Mouse (Mus musculus) thymus, postnatal 0 days (tissue): ENCODE results near the gene Pdcd5. TPM values are rescaled to one million over a fixed set of nuclear protein-coding genes. Genes with fewer than 3 reads are reported as not detected.

Experiments
- DNase-seq: peaks from one replicate; pipeline ENCODE4 v3.0.0-alpha.2; 2015; ENCODE audit warnings: low spot score
- polyA plus RNA-seq: library from polyadenylated mRNA; unstranded; fragments of >200 nt; fragmentation: Nextera tagmentation; extraction: Ambion mirVana; gene quantifications from 2 replicates; pipeline ENCODE4 v1.2.1, GENCODE M21; 2015

Gene Pdcd5
- polyA plus RNA-seq, 1 experiment from 2014 or later = 266 TPM

DNA sequence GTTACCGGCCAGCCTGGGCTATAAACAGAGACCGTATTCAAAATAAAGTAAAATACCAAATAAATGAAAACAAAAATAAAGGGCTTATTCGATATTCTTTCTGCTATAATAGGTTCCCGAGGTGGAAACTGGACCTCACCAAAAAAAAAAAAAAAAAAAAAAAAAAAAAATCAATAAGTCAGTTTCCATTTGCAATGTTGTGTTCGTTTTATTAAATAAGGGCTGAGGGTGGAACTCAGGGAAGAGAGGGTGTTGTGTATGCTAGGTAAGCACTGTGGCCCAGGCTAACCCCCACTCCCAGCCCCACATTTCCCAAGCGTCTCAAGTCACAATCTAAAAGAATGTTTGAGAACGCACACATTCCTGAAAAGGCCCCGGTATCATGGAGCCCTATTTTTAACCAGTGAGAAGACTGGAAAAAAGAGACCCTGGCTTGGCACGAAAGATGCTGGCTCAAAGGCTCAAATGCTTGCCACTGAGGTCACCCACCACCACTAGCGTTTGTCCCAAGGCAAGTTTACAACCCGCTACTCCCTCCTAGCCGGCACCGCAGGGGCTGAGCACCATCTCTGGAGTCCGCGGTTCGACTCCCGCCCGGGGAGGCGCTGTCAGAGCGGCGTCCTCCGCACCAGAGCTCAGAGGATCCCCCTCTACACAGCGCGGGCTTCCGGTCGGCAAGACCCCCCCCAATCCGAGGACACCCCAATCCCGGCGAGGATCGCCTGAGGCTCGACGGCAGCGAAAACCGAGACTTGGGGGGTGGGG lies 822 bp downstream of the Pdcd5 start:
- no peak for DNase-seq

DNA sequence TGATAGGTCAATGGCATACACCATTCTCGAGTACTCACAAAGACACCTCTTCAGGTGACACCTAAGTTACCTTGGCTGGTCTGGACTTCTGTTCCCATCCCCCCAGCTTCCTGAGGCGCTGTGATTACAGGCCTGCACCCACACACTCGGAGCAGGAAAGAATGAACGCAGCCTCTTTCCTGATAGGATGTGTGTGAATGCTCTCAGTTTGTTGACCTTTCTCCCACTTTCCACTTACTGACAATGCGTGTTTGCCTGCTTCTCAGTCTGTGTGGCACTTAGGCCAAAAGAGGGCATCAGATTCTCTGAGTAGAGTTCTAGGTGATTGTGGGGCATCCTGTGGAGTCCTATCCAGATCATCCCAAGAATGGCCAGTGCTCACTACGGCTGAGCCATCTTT lies 7.2 kb downstream of the Pdcd5 start:
- DNase-seq = no peak

DNA sequence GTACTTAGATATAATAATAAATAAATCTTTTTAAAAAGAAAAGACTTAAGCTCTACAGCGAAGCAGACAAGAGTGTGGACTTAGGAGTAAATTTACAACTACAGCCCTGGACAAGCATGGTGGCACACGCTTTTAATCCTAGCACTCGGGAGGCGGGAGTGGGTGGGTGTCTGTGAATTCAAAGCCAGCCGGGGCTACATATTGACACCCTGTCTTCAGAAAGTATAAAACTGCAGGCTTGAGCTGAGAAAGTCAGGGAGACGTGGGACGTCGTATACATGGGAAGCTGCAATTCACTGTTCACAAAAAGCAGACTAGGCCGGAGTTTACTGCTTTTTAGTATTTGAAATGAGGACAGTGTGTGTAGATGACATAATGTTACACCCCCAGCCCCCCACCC lies 10.4 kb downstream of the Pdcd5 start:
- DNase-seq = no peak

DNA sequence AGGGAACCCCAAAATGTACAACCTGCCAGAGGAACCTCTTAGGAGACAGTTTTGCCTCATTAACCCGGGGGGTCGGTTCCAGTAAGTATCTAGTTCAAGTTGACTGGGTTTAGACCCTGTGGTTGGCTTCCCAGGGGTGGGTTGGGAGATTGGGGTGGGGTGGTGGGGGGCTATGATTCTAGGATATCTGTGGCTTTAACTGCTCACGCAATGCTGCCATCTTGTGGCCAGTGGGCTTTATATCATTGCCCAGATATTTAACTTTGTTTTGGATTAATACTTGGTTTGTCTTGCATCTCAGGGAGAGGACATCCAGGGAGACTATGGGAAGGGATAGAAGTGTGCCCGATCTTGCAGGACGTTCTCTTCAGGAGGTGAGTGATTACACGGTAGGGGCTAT lies 11.1 kb downstream of the Pdcd5 start:
- DNase-seq = peak; percentile 27

DNA sequence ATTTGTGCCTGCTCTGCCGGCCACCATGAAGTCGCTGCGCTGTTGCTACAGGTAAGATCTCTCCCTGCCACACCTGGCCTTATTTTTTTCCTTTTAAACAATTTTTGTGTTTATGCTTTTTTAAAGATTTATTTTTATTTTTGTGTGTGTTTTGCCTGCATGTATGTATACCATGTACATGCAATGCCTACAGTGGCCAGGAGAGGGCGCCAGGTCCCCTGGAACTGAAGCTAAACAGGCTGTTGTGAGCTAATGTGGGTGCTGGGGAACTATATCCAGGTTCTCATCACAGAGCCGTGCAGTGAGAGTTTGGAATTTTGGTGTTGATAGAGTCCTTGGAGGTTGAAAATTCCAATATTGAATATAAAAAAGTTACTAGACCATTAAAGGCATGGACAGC lies 18.8 kb downstream of the Pdcd5 start:
- DNase-seq = peak; percentile 29

DNA sequence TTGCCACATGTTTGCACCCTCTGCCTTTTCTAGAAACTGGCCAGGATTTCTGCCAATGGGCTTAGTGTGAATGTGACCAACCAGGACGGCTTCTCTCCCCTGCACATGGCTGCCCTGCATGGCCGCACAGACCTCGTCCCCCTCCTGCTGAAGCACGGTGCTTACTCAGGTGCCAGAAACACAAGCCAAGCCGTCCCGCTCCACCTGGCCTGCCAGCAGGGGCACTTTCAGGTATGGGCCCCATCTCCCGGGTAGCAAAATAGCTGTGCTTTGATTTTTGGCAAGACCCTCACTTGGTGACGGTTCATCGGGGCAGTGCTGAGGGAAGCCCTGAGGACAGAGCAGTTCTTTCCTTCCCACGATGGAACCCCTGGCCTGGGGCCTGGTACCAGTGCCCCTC lies 19.9 kb downstream of the Pdcd5 start:
- no peak for DNase-seq

DNA sequence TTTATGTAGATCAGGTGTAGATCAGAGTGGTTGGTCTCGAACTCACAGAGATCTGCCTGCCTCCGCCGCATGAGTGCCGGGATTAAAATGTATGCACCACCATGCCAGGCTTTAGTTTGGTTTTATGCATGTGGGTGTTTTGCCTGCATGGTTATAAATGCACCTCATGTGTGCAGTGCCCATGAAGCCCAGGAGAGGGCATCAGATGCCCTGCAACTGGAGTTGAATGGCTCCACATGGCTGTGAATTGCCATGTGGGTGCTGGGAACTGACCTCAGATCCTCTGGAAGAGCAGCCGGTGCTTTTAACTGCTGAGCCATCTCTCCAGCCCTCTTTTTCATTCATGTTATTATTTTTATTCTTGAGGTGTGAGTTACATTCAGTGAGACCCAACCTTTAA lies 21.3 kb downstream of the Pdcd5 start:
- DNase-seq = no peak

DNA sequence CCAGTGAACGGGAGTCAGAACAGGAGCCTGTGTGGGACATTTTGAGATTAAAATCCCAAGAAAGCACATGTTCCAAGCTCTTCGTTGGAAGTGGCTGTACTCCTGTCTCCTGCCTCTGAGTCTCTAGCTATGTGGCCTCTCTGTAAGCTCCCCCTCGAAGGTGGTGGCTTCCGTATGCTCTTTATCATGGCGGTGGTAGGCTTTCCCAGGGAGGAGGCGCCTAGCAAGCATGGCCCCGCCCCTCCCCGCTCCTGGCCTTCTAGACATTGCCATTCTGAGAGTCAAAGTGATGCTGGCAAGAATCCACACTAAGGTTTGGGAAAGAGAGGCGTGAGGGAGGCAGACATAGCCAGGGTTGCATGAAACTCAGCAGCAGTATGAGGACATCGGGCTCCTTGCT lies 24.7 kb downstream of the Pdcd5 start:
- no peak for DNase-seq

DNA sequence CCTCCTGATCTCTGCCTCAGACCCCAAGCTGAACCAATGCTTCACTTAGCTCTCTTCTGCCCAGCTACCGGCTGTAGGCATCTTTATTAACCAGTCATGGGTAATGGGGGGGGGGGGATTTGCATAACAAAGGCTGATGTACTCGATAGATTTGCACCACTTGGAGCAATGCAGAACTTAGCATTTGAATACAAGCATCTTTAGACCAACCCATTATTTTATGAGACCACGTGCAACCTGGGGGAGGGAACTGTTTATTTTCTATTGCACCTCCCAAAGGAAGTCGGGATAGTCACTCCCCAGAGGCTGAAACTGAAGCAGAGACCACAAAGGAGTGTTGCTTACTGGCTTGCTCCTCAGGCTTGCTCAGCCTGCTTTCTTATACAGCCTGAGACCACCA lies 29.8 kb downstream of the Pdcd5 start:
- no peak for DNase-seq

DNA sequence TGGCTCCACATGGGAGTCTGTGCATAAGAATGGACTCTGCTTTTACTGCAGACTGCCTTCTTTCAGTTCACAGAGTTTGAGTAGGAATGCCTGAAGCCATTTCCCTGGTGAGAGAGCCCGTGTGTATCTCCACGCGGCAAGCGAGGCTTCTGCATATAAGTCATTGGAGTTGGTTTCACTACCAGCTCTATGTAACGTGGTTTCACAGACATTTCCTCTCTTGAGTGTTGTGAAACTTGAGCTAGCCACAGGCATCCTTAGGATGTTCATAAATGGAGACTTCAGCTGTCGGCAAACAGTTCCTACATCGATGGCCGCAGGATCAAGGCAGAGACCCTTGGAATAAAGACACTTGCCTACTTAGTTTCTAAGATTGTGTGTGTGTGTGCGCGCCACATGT lies 38.1 kb downstream of the Pdcd5 start:
- no peak for DNase-seq

DNA sequence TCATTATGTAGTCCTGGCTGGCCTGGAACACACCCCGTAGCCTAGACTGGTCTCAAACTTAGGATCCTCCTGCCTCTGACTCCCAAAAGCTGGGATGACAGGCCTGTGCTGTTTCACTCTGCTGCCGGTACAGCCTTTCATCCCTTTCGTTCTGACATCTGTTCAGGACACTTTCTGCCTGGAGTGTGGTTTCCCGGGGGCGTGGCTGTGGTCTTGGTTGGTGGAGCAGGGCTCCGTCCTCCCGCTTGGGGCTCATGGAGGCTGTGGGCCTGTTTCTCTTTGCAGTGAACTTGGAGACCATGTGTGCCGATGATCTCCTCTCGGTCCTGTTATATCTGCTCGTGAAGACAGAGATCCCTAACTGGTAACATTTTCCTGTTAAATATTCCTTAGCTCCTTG lies 40.5 kb downstream of the Pdcd5 start:
- DNase-seq = peak; percentile 27

DNA sequence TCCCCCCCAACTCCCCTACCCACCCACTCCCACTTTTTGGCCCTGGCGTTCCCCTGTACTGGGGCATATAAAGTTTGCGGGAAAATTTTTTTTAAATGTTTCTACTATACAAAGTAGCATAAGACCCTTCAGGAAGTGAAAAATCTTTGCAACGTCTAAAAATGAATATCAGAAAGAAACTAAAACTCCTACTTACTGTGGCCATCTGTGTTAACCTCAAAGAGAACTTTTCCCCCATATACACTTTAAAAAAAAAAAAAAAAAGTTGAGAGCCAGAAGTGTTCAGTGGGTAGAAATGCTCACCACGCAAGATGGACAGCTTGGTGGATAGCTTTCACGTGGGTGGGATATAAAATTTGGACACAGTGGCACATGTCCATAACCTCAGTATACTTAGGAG lies 44.6 kb downstream of the Pdcd5 start:
- DNase-seq = no peak

DNA sequence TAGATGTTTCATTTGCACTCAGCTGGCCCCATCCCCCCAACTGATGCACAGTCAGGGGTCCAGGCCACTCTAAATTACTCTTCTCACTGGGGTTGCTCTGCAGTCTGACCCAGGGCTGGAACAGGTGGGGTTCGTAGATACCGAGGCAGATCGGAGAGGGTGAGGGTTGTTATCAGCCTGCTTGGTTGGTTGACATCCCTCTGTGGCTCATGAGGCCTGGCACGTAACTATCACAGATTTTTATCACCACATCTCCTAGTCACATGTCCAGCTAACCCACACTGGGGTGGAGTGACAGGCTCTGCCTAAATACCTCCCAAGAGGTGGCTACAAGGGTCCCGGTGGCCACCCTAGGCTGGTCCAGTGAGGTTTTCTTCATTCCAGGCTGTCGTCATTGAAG lies 46.2 kb downstream of the Pdcd5 start:
- no peak for DNase-seq

DNA sequence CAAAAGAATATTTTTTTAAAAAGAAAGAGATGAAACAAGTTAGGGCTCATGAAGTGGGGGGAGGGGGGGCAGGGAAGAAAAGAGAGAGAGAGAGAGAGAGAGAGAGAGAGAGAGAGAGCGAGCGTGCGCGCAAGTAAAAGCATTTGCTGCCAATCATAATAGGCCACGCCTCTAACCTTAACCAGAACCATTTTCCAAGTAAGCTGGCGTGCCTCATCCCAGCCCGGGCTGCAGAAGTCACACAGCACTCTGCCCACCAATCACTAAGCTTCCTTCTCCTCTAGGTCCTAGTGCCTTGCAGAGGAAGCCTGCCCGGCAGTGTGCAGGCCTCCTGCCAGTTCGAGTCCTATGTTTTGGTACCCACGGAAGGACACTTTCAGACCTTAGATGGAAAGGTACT lies 47.3 kb downstream of the Pdcd5 start:
- no peak for DNase-seq

DNA sequence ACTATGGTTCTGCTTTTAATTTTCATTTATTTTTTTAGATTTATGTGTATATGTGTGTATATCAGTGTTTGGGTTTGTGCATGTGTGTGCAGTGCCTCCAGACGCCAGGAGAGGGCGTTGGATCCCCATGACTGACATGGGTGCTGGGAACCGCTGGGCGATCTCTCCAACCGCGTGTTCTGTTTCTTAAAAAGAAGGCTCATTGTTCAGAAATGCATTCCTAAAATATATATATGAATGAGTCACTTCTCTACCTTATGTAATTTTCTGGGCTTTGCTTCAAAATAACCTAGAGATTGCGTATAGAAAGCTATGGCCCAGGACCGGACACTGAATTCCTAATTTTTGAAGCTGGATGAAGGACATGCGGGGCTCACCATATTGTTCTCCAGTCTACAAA lies 47.8 kb downstream of the Pdcd5 start:
- no peak for DNase-seq

DNA sequence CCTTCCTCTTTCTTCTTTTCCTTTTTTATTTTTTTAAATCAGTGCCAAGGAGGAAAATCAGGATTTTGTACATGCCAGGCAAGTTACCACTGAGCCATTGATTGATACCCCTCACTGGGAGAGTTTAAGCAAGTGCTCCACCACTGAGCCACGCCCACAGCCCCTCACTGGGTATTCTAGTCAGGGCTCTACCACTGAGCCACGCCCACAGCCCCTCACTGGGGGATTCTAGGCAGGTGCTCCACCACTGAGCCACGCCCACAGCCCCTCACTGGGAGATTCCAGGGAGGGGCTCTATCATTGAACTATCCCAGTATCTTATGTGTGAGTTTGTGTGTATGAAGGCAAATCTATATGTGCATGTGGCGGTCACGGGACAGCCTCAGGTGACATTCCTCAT lies 53.0 kb downstream of the Pdcd5 start:
- DNase-seq = no peak

Other genes starting within 250 kb of the Pdcd5 start
- not detected in 2 replicates for gene Slc7a9, start 198.7 kb downstream of the Pdcd5 start, polyA plus RNA-seq
- not detected in 2 replicates for gene Tdrd12, start 109.8 kb downstream of the Pdcd5 start, polyA plus RNA-seq
- gene Nudt19, start 91.2 kb downstream of the Pdcd5 start, polyA plus RNA-seq = 99.2 and 105 TPM in 2 replicates
- 0.07 and 0.08 TPM in 2 replicates for gene Rgs9bp, start 61.9 kb downstream of the Pdcd5 start, polyA plus RNA-seq
- 29.2 and 30.1 TPM in 2 replicates for gene Ankrd27, start 61.3 kb downstream of the Pdcd5 start, polyA plus RNA-seq
- 36.4 and 46.3 TPM in 2 replicates for gene Dpy19l3, start 106.9 kb upstream of the Pdcd5 start, polyA plus RNA-seq
- gene Zfp507, start 155.5 kb upstream of the Pdcd5 start, polyA plus RNA-seq = 11.5 and 11.6 TPM in 2 replicates